Mouse (Mus musculus): ENCODE measurements around the gene Padi3. TPM values are rescaled to one million over a fixed set of nuclear protein-coding genes. Genes with fewer than 3 reads are reported as not detected.

Gene Padi3
- total and polyA plus RNA-seq, 2 experiments from 2014 or later: 0.06 TPM; not detected in 1

GRCm38 (mm10) chr4:140817413-140817812, 7.0 kb upstream of the Padi3 start:
- no peak overlapping the region for H3K9ac ChIP-seq
- no peaks in the 10 kb centered on the region for H3K4me1 ChIP-seq (ENCODE audit: insufficient read depth)
- no peaks in the 10 kb centered on the region for H3K9me3 ChIP-seq (ENCODE audit: low read length)
- no peak overlapping the region for H3K4me3 ChIP-seq (ENCODE audit: low read depth, low read length)
- no peak for ATAC-seq
- H3K27ac ChIP-seq (ENCODE audit: low read depth, low read length): no peak overlapping the region
- DNase-seq: no peak
- H3K27me3 ChIP-seq (ENCODE audit: insufficient read depth, low read length): no peaks in the 10 kb centered on the region
- no peak overlapping the region for H3K4me2 ChIP-seq (ENCODE audit: low read depth)
- H3K36me3 ChIP-seq (ENCODE audit: insufficient read depth): no peaks in the 10 kb centered on the region
- no peak for TF ChIP-seq CTCF (IDR thresholded peaks at IDR 0.05; ENCODE audit: low read depth)
- WGBS: 96% methylated on average over 8 of the region's 8 CpGs

GRCm38 (mm10) chr4:140815996-140816917, 5.8 kb upstream of the Padi3 start:
- Histone ChIP-seq H3K9ac (no peak overlapping the region), H3K9me3 (ENCODE audit: low read length) (no peaks in the 10 kb centered on the region), H3K4me3 (ENCODE audit: low read depth, low read length) (no peak overlapping the region), H3K4me1 (ENCODE audit: insufficient read depth) (no peaks in the 10 kb centered on the region), H3K36me3 (ENCODE audit: insufficient read depth) (no peaks in the 10 kb centered on the region), H3K27ac (ENCODE audit: low read depth, low read length) (no peak overlapping the region), H3K4me2 (ENCODE audit: low read depth) (no peak overlapping the region), H3K27me3 (ENCODE audit: insufficient read depth, low read length) (no peaks in the 10 kb centered on the region)
- DNase-seq (no peak), ATAC-seq (no peak)
- WGBS: 64% methylated on average over 10 of the region's 10 CpGs
- no peak for TF ChIP-seq CTCF (IDR thresholded peaks at IDR 0.05; ENCODE audit: low read depth)

DNA sequence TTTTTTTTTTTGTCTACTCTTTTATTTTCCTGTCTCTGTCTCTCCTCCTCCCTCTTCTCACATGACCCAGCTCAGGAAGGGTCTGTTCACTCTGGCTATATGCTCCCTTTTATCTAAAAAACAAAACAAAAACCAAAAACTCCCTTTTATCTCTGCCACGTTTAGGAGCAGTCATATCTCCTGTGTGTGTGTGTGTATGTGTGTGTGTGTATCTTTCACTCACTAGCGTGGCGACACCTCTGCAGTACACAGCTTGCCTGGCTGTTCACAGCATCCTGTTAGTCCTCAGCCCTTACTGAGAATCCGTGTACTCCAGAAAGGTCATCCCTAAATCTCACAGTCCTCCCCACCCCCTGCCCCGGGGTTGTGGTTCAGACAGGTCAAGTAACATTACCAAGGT, 5.0 kb upstream of the Padi3 start:
- H3K4me2 ChIP-seq (ENCODE audit: low read depth): no peak overlapping the region
- ATAC-seq (no peak), DNase-seq (no peak)
- no peak overlapping the region for H3K27ac ChIP-seq (ENCODE audit: low read depth, low read length)
- 70% methylated on average over 5 of the region's 5 CpGs for WGBS
- no peaks in the 10 kb centered on the region for H3K4me1 ChIP-seq (ENCODE audit: insufficient read depth)
- H3K36me3 ChIP-seq (ENCODE audit: insufficient read depth): no peaks in the 10 kb centered on the region
- TF ChIP-seq CTCF (IDR thresholded peaks at IDR 0.05; ENCODE audit: low read depth): no peak
- no peak overlapping the region for H3K9ac ChIP-seq
- H3K27me3 ChIP-seq (ENCODE audit: insufficient read depth, low read length): no peaks in the 10 kb centered on the region
- H3K9me3 ChIP-seq (ENCODE audit: low read length): no peaks in the 10 kb centered on the region
- no peak overlapping the region for H3K4me3 ChIP-seq (ENCODE audit: low read depth, low read length)

DNA sequence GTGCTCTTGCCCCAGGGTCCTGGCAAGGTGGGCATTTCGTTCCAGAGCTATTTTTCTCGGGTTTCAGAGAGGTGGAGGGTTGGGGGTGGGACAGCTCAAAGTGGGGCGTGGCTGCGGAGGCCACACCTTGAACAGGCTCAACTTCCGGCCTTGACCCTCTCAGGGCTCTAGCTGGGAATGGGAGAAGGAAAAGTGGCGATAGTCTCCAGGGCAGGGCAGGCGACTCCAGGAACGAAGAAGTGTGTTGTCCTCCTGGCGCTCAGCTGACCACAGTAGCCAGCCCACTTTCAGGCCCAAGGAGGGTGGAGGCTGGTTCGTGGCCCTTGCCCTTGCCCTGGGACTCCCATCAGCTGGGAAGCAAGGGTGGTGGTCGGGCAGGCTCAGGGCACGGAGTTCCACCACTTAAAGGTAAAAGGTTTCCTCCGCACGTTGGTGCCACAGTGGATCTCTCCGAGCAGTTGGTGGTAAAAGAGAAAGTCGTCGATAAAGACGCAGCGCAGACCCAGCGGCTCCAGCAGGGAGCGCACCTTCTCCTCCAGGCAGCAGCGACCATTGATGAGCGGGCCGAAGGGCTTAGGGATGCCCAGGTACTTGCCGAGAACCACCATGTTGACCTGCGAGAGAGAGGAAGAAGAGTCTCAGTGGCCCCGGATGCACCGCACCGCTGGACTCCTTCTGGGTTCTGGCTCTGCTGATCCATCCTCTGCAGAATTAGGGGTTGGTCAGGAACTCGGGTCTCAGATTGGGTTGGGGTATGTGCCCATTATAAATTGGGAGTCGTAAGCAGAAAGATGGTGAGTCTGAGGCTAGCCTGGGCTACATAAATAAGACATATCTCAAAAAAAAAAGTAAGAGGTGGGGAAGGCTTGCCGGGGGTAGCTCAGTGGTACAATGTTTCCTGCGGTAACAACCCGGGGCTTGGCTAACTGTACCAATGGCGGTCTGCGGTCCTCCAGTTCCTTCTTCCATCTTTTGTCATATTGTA, 4.1 kb upstream of the Padi3 start:
- TF ChIP-seq CTCF (IDR thresholded peaks at IDR 0.05; ENCODE audit: low read depth): peak; percentile 55; the same call in 1 of the 2 replicates
- Histone ChIP-seq H3K4me1 (ENCODE audit: insufficient read depth) (no peaks in the 10 kb centered on the region), H3K4me3 (ENCODE audit: low read depth, low read length) (no peak overlapping the region), H3K27ac (ENCODE audit: low read depth, low read length) (no peak overlapping the region), H3K4me2 (ENCODE audit: low read depth) (peak overlapping the region; percentile 29), H3K9ac (no peak overlapping the region), H3K36me3 (ENCODE audit: insufficient read depth) (no peaks in the 10 kb centered on the region), H3K9me3 (ENCODE audit: low read length) (no peaks in the 10 kb centered on the region), H3K27me3 (ENCODE audit: insufficient read depth, low read length) (no peaks in the 10 kb centered on the region)
- DNase-seq (no peak), ATAC-seq (no peak)
- 26% methylated on average over 36 of the region's 36 CpGs for WGBS

- H3K36me3 ChIP-seq (ENCODE audit: insufficient read depth): no peaks in the 10 kb centered on the region
- no peak overlapping the region for H3K27ac ChIP-seq (ENCODE audit: low read depth, low read length)
- no peak overlapping the region; the same call in 1 of the 2 replicates for H3K4me2 ChIP-seq (ENCODE audit: low read depth)
- DNase-seq: no peak
- H3K4me3 ChIP-seq (ENCODE audit: low read depth, low read length): no peak overlapping the region
- ATAC-seq: no peak
- TF ChIP-seq CTCF (IDR thresholded peaks at IDR 0.05; ENCODE audit: low read depth): no peak
- H3K4me1 ChIP-seq (ENCODE audit: insufficient read depth): no peaks in the 10 kb centered on the region
- no peaks in the 10 kb centered on the region for H3K9me3 ChIP-seq (ENCODE audit: low read length)
- no peak overlapping the region for H3K9ac ChIP-seq
- no peaks in the 10 kb centered on the region for H3K27me3 ChIP-seq (ENCODE audit: insufficient read depth, low read length)
- 18% methylated on average over 13 of the region's 13 CpGs for WGBS
These were observed 3.1 kb upstream of the Padi3 start for GRCm38 (mm10) chr4:140813358-140814185.

- Histone ChIP-seq H3K4me3 (ENCODE audit: low read depth, low read length) (no peak overlapping the region), H3K27me3 (ENCODE audit: insufficient read depth, low read length) (no peaks in the 10 kb centered on the region), H3K36me3 (ENCODE audit: insufficient read depth) (no peaks in the 10 kb centered on the region), H3K9ac (no peak overlapping the region), H3K4me2 (ENCODE audit: low read depth) (no peak overlapping the region), H3K27ac (ENCODE audit: low read depth, low read length) (no peak overlapping the region), H3K9me3 (ENCODE audit: low read length) (no peaks in the 10 kb centered on the region), H3K4me1 (ENCODE audit: insufficient read depth) (no peaks in the 10 kb centered on the region)
- 18% methylated on average over 10 of the region's 14 CpGs for WGBS
- TF ChIP-seq CTCF (IDR thresholded peaks at IDR 0.05; ENCODE audit: low read depth): no peak
- no peak for DNase-seq
- ATAC-seq: no peak
These were observed 2.2 kb upstream of the Padi3 start for GRCm38 (mm10) chr4:140812609-140813008.
